Mouse (Mus musculus): ENCODE measurements around the gene Fblim1.

Fblim1 gene

GRCm38 (mm10) chr4:141624983-141625773, 19.3 kb upstream of the Fblim1 start:
- DNase-seq, result peak in 1 of 2 experiments; percentile 66

GRCm38 (mm10) chr4:141624134-141624533, 18.2 kb upstream of the Fblim1 start:
- no peak for DNase-seq

GRCm38 (mm10) chr4:141623666-141624065, 17.8 kb upstream of the Fblim1 start, which contains the start of gene Slc25a34:
Slc25a34 (minus strand) TSS chr4:141623821.
- DNase-seq, result peak; percentile 90 to 94

GRCm38 (mm10) chr4:141623037-141623436, 17.1 kb upstream of the Fblim1 start:
- DNase-seq, result peak; percentile 78 to 83

- DNase-seq, result no peak
Measured at GRCm38 (mm10) chr4:141622580-141622979, 16.7 kb upstream of the Fblim1 start.

- DNase-seq, result no peak
Measured at GRCm38 (mm10) chr4:141622091-141622490, 16.2 kb upstream of the Fblim1 start.

- no peak for DNase-seq
Measured at GRCm38 (mm10) chr4:141621297-141621696, 15.4 kb upstream of the Fblim1 start.

- no peak for DNase-seq
Measured at GRCm38 (mm10) chr4:141619299-141619883, 13.5 kb upstream of the Fblim1 start.

GRCm38 (mm10) chr4:141618565-141619243, 12.8 kb upstream of the Fblim1 start, which contains the start of gene Tmem82:
Tmem82 (minus strand) TSS chr4:141618633.
- DNase-seq, result peak in 1 of 2 experiments; percentile 60

GRCm38 (mm10) chr4:141617863-141618564, 12.1 kb upstream of the Fblim1 start:
- DNase-seq, result peak; percentile 86 to 90

- DNase-seq, result peak; percentile 69 to 79
Measured at GRCm38 (mm10) chr4:141617299-141617698, 11.4 kb upstream of the Fblim1 start.

- DNase-seq, result no peak
Measured at GRCm38 (mm10) chr4:141616811-141617210, 10.9 kb upstream of the Fblim1 start.

GRCm38 (mm10) chr4:141614946-141615345, 9.1 kb upstream of the Fblim1 start:
- DNase-seq, result no peak

- no peak for DNase-seq
Measured at GRCm38 (mm10) chr4:141609538-141609937, 3.6 kb upstream of the Fblim1 start.

GRCm38 (mm10) chr4:141605421-141605820, 475 bp downstream of the Fblim1 start:
- no peak for DNase-seq

- DNase-seq, result peak; percentile 80 to 86
Measured at GRCm38 (mm10) chr4:141604493-141604892, 1.4 kb downstream of the Fblim1 start.

- no peak for DNase-seq
Measured at GRCm38 (mm10) chr4:141603921-141604320, 2.0 kb downstream of the Fblim1 start.

GRCm38 (mm10) chr4:141602523-141603223, 3.2 kb downstream of the Fblim1 start:
- DNase-seq, result no peak

- no peak for DNase-seq
Measured at GRCm38 (mm10) chr4:141601148-141601862, 4.6 kb downstream of the Fblim1 start.

- no peak for DNase-seq
Measured at GRCm38 (mm10) chr4:141600364-141600763, 5.5 kb downstream of the Fblim1 start.
